Mouse (Mus musculus): ENCODE data around the gene Trak1. TPM values are rescaled to one million over a fixed set of nuclear protein-coding genes. Genes with fewer than 3 reads are reported as not detected.
A peak's percentile ranks its signal among the peaks of the same experiment; 100 is the strongest.

The Trak1 gene
- polyA plus RNA-seq, 1 experiment from 2014 or later, result 28.4 TPM

- 0 out of 2 replicates have a peak, but pooled peaks have one; percentile 12 for ATAC-seq (ENCODE audit: insufficient number of reproducible peaks, low FRiP score, low TSS enrichment, low read depth)
- Histone ChIP-seq H3K9me3 (replicated peaks) (no peaks in the 10 kb centered on the region), H3K36me3 (no peaks in the 10 kb centered on the region), H3K4me3 (replicated peaks) (no peak overlapping the region), H3K27ac (replicated peaks) (peak overlapping the region; percentile 66), H3K4me2 (replicated peaks) (no peak overlapping the region), H3K9ac (no peak overlapping the region), H3K27me3 (no peaks in the 10 kb centered on the region), H3K4me1 (peaks cover 59% of the 10 kb centered on the region)
- WGBS, result 75% methylated on average over 3 of the region's 3 CpGs
These were observed 40.6 kb downstream of the Trak1 start for GRCm38 (mm10) chr9:121337938-121338289.

GRCm38 (mm10) chr9:121341832-121342231, 44.5 kb downstream of the Trak1 start:
- no peak overlapping the region for H3K4me2 ChIP-seq (replicated peaks)
- no peaks in the 10 kb centered on the region for H3K36me3 ChIP-seq
- no peak overlapping the region for H3K9ac ChIP-seq
- H3K27ac ChIP-seq (replicated peaks), result 0 out of 2 replicates have a peak overlapping the region, but pooled peaks have one; percentile 39
- peak; percentile 58 for ATAC-seq (ENCODE audit: insufficient number of reproducible peaks, low FRiP score, low TSS enrichment, low read depth)
- H3K4me3 ChIP-seq (replicated peaks), result no peak overlapping the region
- no peaks in the 10 kb centered on the region for H3K27me3 ChIP-seq
- H3K9me3 ChIP-seq (replicated peaks), result no peaks in the 10 kb centered on the region
- WGBS, result 21% methylated on average over 7 of the region's 7 CpGs
- H3K4me1 ChIP-seq, result peaks cover 46% of the 10 kb centered on the region

GRCm38 (mm10) chr9:121342510-121343110, 45.3 kb downstream of the Trak1 start:
- H3K4me2 ChIP-seq (replicated peaks), result no peak overlapping the region
- ATAC-seq (ENCODE audit: insufficient number of reproducible peaks, low FRiP score, low TSS enrichment, low read depth), result no peak
- no peak overlapping the region for H3K9ac ChIP-seq
- H3K4me1 ChIP-seq, result peaks cover 43% of the 10 kb centered on the region
- H3K9me3 ChIP-seq (replicated peaks), result no peaks in the 10 kb centered on the region
- no peak overlapping the region for H3K27ac ChIP-seq (replicated peaks)
- WGBS, result 80% methylated on average over 5 of the region's 5 CpGs
- H3K27me3 ChIP-seq, result no peaks in the 10 kb centered on the region
- H3K36me3 ChIP-seq, result no peaks in the 10 kb centered on the region
- H3K4me3 ChIP-seq (replicated peaks), result no peak overlapping the region

- no peaks in the 10 kb centered on the region for H3K27me3 ChIP-seq
- WGBS, result 74% methylated on average over 14 of the region's 14 CpGs
- no peak overlapping the region for H3K9ac ChIP-seq
- H3K4me1 ChIP-seq, result peaks cover 43% of the 10 kb centered on the region
- no peak overlapping the region for H3K4me2 ChIP-seq (replicated peaks)
- no peak overlapping the region for H3K27ac ChIP-seq (replicated peaks)
- no peaks in the 10 kb centered on the region for H3K36me3 ChIP-seq
- H3K4me3 ChIP-seq (replicated peaks), result no peak overlapping the region
- no peak for ATAC-seq (ENCODE audit: insufficient number of reproducible peaks, low FRiP score, low TSS enrichment, low read depth)
- no peaks in the 10 kb centered on the region for H3K9me3 ChIP-seq (replicated peaks)
These were observed 46.0 kb downstream of the Trak1 start for GRCm38 (mm10) chr9:121343122-121343876.

GRCm38 (mm10) chr9:121344344-121344743, 47.0 kb downstream of the Trak1 start:
- peaks cover 51% of the 10 kb centered on the region for H3K4me1 ChIP-seq
- no peak overlapping the region for H3K9ac ChIP-seq
- no peak for ATAC-seq (ENCODE audit: insufficient number of reproducible peaks, low FRiP score, low TSS enrichment, low read depth)
- H3K4me3 ChIP-seq (replicated peaks), result no peak overlapping the region
- no peak overlapping the region for H3K27ac ChIP-seq (replicated peaks)
- H3K36me3 ChIP-seq, result no peaks in the 10 kb centered on the region
- no peak overlapping the region for H3K4me2 ChIP-seq (replicated peaks)
- WGBS, result 44% methylated on average over 3 of the region's 3 CpGs
- no peaks in the 10 kb centered on the region for H3K27me3 ChIP-seq
- no peaks in the 10 kb centered on the region for H3K9me3 ChIP-seq (replicated peaks)

- no peak for ATAC-seq (ENCODE audit: insufficient number of reproducible peaks, low FRiP score, low TSS enrichment, low read depth)
- no peak overlapping the region for H3K4me3 ChIP-seq (replicated peaks)
- no peaks in the 10 kb centered on the region for H3K9me3 ChIP-seq (replicated peaks)
- H3K9ac ChIP-seq, result no peak overlapping the region
- H3K4me2 ChIP-seq (replicated peaks), result no peak overlapping the region
- H3K27ac ChIP-seq (replicated peaks), result no peak overlapping the region
- 86% methylated on average over 15 of the region's 15 CpGs for WGBS
- H3K4me1 ChIP-seq, result peaks cover 56% of the 10 kb centered on the region
- no peaks in the 10 kb centered on the region for H3K27me3 ChIP-seq
- H3K36me3 ChIP-seq, result no peaks in the 10 kb centered on the region
These were observed 48.3 kb downstream of the Trak1 start for GRCm38 (mm10) chr9:121345427-121346130.

- 61% methylated on average over 5 of the region's 5 CpGs for WGBS
- H3K9ac ChIP-seq, result no peak overlapping the region
- H3K4me3 ChIP-seq (replicated peaks), result no peak overlapping the region
- H3K27ac ChIP-seq (replicated peaks), result 0 out of 2 replicates have a peak overlapping the region, but pooled peaks have one; percentile 39
- no peaks in the 10 kb centered on the region for H3K9me3 ChIP-seq (replicated peaks)
- H3K27me3 ChIP-seq, result no peaks in the 10 kb centered on the region
- peaks cover 67% of the 10 kb centered on the region for H3K4me1 ChIP-seq
- no peak overlapping the region for H3K4me2 ChIP-seq (replicated peaks)
- ATAC-seq (ENCODE audit: insufficient number of reproducible peaks, low FRiP score, low TSS enrichment, low read depth), result no peak
- no peaks in the 10 kb centered on the region for H3K36me3 ChIP-seq
These were observed 49.3 kb downstream of the Trak1 start for GRCm38 (mm10) chr9:121346635-121347034.

- peak overlapping the region; percentile 16 for H3K4me2 ChIP-seq (replicated peaks)
- no peaks in the 10 kb centered on the region for H3K27me3 ChIP-seq
- peak overlapping the region; percentile 86 for H3K27ac ChIP-seq (replicated peaks)
- H3K4me3 ChIP-seq (replicated peaks), result no peak overlapping the region
- peaks cover 70% of the 10 kb centered on the region for H3K4me1 ChIP-seq
- no peak overlapping the region for H3K9ac ChIP-seq
- H3K36me3 ChIP-seq, result no peaks in the 10 kb centered on the region
- WGBS, result 27% methylated on average over 10 of the region's 10 CpGs
- ATAC-seq (ENCODE audit: insufficient number of reproducible peaks, low FRiP score, low TSS enrichment, low read depth), result no peak
- H3K9me3 ChIP-seq (replicated peaks), result no peaks in the 10 kb centered on the region
These were observed 50.7 kb downstream of the Trak1 start for GRCm38 (mm10) chr9:121347981-121348380.

GRCm38 (mm10) chr9:121348476-121348875, 51.2 kb downstream of the Trak1 start:
- H3K27ac ChIP-seq (replicated peaks), result peak overlapping the region; percentile 86
- H3K9ac ChIP-seq, result no peak overlapping the region
- H3K4me1 ChIP-seq, result peaks cover 68% of the 10 kb centered on the region
- WGBS, result 14% methylated on average over 5 of the region's 5 CpGs
- no peaks in the 10 kb centered on the region for H3K27me3 ChIP-seq
- no peaks in the 10 kb centered on the region for H3K36me3 ChIP-seq
- H3K9me3 ChIP-seq (replicated peaks), result no peaks in the 10 kb centered on the region
- ATAC-seq (ENCODE audit: insufficient number of reproducible peaks, low FRiP score, low TSS enrichment, low read depth), result no peak
- no peak overlapping the region for H3K4me3 ChIP-seq (replicated peaks)
- H3K4me2 ChIP-seq (replicated peaks), result peak overlapping the region; percentile 16

GRCm38 (mm10) chr9:121349111-121349510, 51.8 kb downstream of the Trak1 start:
- no peak overlapping the region; the same call in 1 of the 2 replicates for H3K27ac ChIP-seq (replicated peaks)
- peaks cover 66% of the 10 kb centered on the region for H3K4me1 ChIP-seq

GRCm38 (mm10) chr9:121350601-121351000, 53.3 kb downstream of the Trak1 start:
- no peaks in the 10 kb centered on the region for H3K27me3 ChIP-seq
- 40% methylated on average over 3 of the region's 3 CpGs for WGBS
- no peaks in the 10 kb centered on the region for H3K9me3 ChIP-seq (replicated peaks)
- H3K4me3 ChIP-seq (replicated peaks), result no peak overlapping the region
- ATAC-seq (ENCODE audit: insufficient number of reproducible peaks, low FRiP score, low TSS enrichment, low read depth), result no peak
- no peaks in the 10 kb centered on the region for H3K36me3 ChIP-seq
- no peak overlapping the region for H3K9ac ChIP-seq
- no peak overlapping the region for H3K4me2 ChIP-seq (replicated peaks)
- no peak overlapping the region for H3K27ac ChIP-seq (replicated peaks)
- H3K4me1 ChIP-seq, result peaks cover 72% of the 10 kb centered on the region

More at GRCm38 (mm10) chr9:121349111-121349510, 51.8 kb downstream of the Trak1 start:
- 89% methylated on average over 8 of the region's 8 CpGs for WGBS
- no peak overlapping the region for H3K4me2 ChIP-seq (replicated peaks)
- no peaks in the 10 kb centered on the region for H3K36me3 ChIP-seq
- ATAC-seq (ENCODE audit: insufficient number of reproducible peaks, low FRiP score, low TSS enrichment, low read depth), result no peak
- no peaks in the 10 kb centered on the region for H3K9me3 ChIP-seq (replicated peaks)
- H3K4me3 ChIP-seq (replicated peaks), result no peak overlapping the region
- no peak overlapping the region for H3K9ac ChIP-seq
- no peaks in the 10 kb centered on the region for H3K27me3 ChIP-seq

All from embryonic facial prominence, embryonic 15.5 days (tissue).